Mouse (Mus musculus): Measurements from ENCODE around the gene Cdc37. TPM values are rescaled to one million over a fixed set of nuclear protein-coding genes. Genes with fewer than 3 reads are reported as not detected.

Cdc37 gene
- polyA plus RNA-seq, 1 experiment from 2014 or later, result 217 TPM

- peaks cover 55% of the 10 kb centered on the region for H3K27me3 ChIP-seq
- WGBS, result under 1% methylated on average over 78 of the region's 86 CpGs
- H3K4me3 ChIP-seq, result peak within 1 kb of the TSS; percentile 51
- H3K4me2 ChIP-seq (replicated peaks), result peak within 1 kb of the TSS; percentile 71
- peak; percentile 55 for ATAC-seq (replicated peaks)
- no peaks in the 10 kb centered on the region for H3K9me3 ChIP-seq
- no peak within 1 kb of the TSS for H3K27ac ChIP-seq (replicated peaks)
- H3K9ac ChIP-seq (replicated peaks), result peak within 1 kb of the TSS; percentile 49
- H3K36me3 ChIP-seq, result no peaks in the 10 kb centered on the region
- peaks cover 41% of the 10 kb centered on the region for H3K4me1 ChIP-seq
Measured at GRCm38 (mm10) chr9:21165041-21165951, 15.5 kb upstream of the Cdc37 start, which contains the start of gene Pde4a. Gene Pde4a, plus strand, starts transcription at chr9:21165714.

- H3K4me3 ChIP-seq, result peak overlapping the region; percentile 51
- no peak overlapping the region for H3K9ac ChIP-seq (replicated peaks)
- no peak for ATAC-seq (replicated peaks)
- H3K4me1 ChIP-seq, result peaks cover 41% of the 10 kb centered on the region
- no peak overlapping the region for H3K27ac ChIP-seq (replicated peaks)
- peaks cover 55% of the 10 kb centered on the region for H3K27me3 ChIP-seq
- WGBS, result 1% methylated on average over 26 of the region's 26 CpGs
- H3K36me3 ChIP-seq, result no peaks in the 10 kb centered on the region
- no peaks in the 10 kb centered on the region for H3K9me3 ChIP-seq
- peak overlapping the region; percentile 71 for H3K4me2 ChIP-seq (replicated peaks)
Measured at GRCm38 (mm10) chr9:21164072-21164471, 14.3 kb upstream of the Cdc37 start.

DNA sequence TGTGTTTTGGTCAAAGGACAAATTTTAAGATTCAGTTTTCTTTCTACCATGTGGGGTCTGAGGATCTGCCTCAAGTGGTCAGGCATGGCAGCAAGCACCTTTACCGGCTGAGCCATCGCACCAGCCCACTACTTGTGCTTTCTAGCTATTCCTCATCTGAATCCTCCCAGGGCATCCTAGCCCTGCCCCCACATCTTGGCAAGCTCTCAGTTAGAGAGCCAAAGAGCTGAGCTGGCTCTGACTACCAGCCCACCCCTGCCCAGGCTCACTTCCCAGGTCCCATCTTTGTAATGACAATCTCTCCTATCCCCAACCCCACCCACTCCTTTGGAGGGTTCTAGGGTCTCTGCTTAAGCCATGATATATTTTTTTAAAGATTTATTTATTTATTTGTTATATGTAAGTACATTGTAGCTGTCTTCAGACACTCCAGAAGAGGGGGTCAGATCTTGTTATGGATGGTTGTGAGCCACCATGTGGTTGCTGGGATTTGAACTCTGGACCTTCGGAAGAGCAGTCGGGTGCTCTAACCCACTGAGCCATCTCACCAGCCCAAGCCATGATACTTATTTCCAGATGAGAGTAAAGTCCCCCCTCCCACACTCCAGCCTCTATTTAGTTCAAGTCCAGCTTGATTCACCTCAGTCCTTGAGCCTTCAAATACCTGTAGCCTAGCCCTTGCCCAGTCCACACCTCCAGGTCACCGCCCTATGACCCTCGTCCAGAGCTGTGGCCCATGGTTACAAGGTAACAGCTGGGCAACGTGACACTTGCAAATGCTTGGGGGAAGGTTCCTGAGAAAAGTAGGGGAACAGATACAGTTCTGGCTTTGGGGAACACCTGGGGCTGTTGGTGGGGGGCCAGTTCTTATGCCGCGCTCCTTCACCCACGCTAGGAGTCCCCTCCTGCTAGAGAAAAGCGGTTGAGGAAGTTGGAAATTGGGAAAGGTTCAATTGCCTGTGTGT, 13.6 kb upstream of the Cdc37 start:
- Histone ChIP-seq H3K4me1 (peaks cover 36% of the 10 kb centered on the region), H3K4me3 (0 out of 2 replicates have a peak overlapping the region, but pooled peaks have one; percentile 51), H3K27me3 (peaks cover 55% of the 10 kb centered on the region), H3K27ac (replicated peaks) (no peak overlapping the region), H3K4me2 (replicated peaks) (no peak overlapping the region), H3K9ac (replicated peaks) (no peak overlapping the region), H3K36me3 (no peaks in the 10 kb centered on the region), H3K9me3 (no peaks in the 10 kb centered on the region)
- ATAC-seq (replicated peaks), result no peak
- WGBS, result 31% methylated on average over 11 of the region's 11 CpGs

GRCm38 (mm10) chr9:21161209-21161909, 11.6 kb upstream of the Cdc37 start:
- Histone ChIP-seq H3K4me1 (peaks cover 25% of the 10 kb centered on the region), H3K9ac (replicated peaks) (peak overlapping the region; percentile 62), H3K27me3 (peaks cover 43% of the 10 kb centered on the region), H3K4me3 (peak overlapping the region; percentile 57), H3K27ac (replicated peaks) (no peak overlapping the region; the same call in none of the 2 replicates), H3K4me2 (replicated peaks) (peak overlapping the region; percentile 72), H3K9me3 (no peaks in the 10 kb centered on the region), H3K36me3 (no peaks in the 10 kb centered on the region)
- 1% methylated on average over 52 of the region's 52 CpGs for WGBS
- peak; percentile 64 for ATAC-seq (replicated peaks)

- Histone ChIP-seq H3K9me3 (no peaks in the 10 kb centered on the region), H3K4me2 (replicated peaks) (no peak overlapping the region), H3K36me3 (no peaks in the 10 kb centered on the region), H3K27ac (replicated peaks) (no peak overlapping the region), H3K4me1 (peaks cover 14% of the 10 kb centered on the region), H3K9ac (replicated peaks) (no peak overlapping the region), H3K27me3 (peaks cover 6% of the 10 kb centered on the region; the same call in 1 of the 2 replicates), H3K4me3 (no peak overlapping the region)
- 84% methylated on average over 3 of the region's 3 CpGs for WGBS
- ATAC-seq (replicated peaks), result no peak
Measured at GRCm38 (mm10) chr9:21154787-21155186, 5.0 kb upstream of the Cdc37 start.

- Histone ChIP-seq H3K27me3 (peaks cover 6% of the 10 kb centered on the region; the same call in 1 of the 2 replicates), H3K4me3 (no peak overlapping the region), H3K36me3 (no peaks in the 10 kb centered on the region), H3K4me2 (replicated peaks) (peak overlapping the region; percentile 38), H3K9me3 (no peaks in the 10 kb centered on the region), H3K27ac (replicated peaks) (no peak overlapping the region), H3K4me1 (peaks cover 19% of the 10 kb centered on the region), H3K9ac (replicated peaks) (no peak overlapping the region)
- WGBS, result 23% methylated on average over 5 of the region's 5 CpGs
- ATAC-seq (replicated peaks), result no peak
Measured at GRCm38 (mm10) chr9:21153833-21154232, 4.1 kb upstream of the Cdc37 start.

DNA sequence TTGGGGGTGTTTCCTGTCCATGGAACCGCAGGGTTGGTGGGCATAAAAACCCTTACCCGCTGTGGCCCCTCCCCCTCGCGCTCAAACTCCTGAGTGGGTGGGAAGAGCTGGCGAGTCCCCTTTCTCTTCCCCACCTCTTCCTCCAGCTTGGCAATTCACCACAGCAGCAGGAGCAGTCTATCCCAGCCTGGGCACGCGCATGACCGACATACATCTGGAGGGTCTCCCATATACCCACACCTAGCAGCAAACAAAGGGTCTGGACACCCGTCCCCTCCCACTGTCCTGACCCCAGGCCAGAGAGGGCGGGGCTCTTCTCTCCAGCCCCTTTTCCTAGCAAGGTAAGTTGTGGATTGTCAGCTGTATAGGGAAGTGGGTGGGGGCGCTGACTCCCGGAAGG, 3.5 kb upstream of the Cdc37 start:
- no peak for ATAC-seq (replicated peaks)
- H3K9ac ChIP-seq (replicated peaks), result no peak overlapping the region
- H3K4me3 ChIP-seq, result peak overlapping the region; percentile 14; the same call in 1 of the 2 replicates
- H3K27me3 ChIP-seq, result peaks cover 6% of the 10 kb centered on the region; the same call in 1 of the 2 replicates
- H3K27ac ChIP-seq (replicated peaks), result no peak overlapping the region
- H3K9me3 ChIP-seq, result no peaks in the 10 kb centered on the region
- peak overlapping the region; percentile 38 for H3K4me2 ChIP-seq (replicated peaks)
- WGBS, result 4% methylated on average over 12 of the region's 12 CpGs
- no peaks in the 10 kb centered on the region for H3K36me3 ChIP-seq
- peaks cover 24% of the 10 kb centered on the region for H3K4me1 ChIP-seq

DNA sequence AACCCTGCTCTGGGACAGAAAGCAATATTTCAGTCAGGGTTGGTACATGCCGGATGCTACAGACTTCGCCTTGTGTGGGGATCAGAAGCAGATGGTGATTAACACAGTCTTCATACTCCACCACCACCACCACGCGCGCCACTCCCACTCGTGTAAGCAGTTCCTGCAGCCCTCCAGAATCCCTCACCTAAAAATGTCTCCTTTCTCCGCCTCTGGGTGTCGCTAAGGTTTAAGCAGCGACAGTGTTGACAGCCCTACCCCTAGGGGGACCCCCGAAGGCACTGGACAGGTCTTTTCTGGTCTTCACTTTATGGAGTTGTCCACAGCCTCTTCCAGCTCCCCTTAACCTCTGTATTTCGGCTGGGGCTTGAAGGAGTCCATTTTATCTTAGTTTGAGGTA, 2.9 kb upstream of the Cdc37 start:
- peak overlapping the region; percentile 38 for H3K4me2 ChIP-seq (replicated peaks)
- no peak overlapping the region for H3K9ac ChIP-seq (replicated peaks)
- no peaks in the 10 kb centered on the region for H3K36me3 ChIP-seq
- no peak overlapping the region for H3K27ac ChIP-seq (replicated peaks)
- H3K4me1 ChIP-seq, result peaks cover 30% of the 10 kb centered on the region
- no peak overlapping the region for H3K4me3 ChIP-seq
- no peak for ATAC-seq (replicated peaks)
- peaks cover 6% of the 10 kb centered on the region; the same call in 1 of the 2 replicates for H3K27me3 ChIP-seq
- no peaks in the 10 kb centered on the region for H3K9me3 ChIP-seq
- WGBS, result under 1% methylated on average over 11 of the region's 11 CpGs

GRCm38 (mm10) chr9:21149077-21149653, 617 bp downstream of the Cdc37 start:
- no peak for ATAC-seq (replicated peaks)
- peaks cover 6% of the 10 kb centered on the region; the same call in 1 of the 2 replicates for H3K27me3 ChIP-seq
- no peaks in the 10 kb centered on the region for H3K9me3 ChIP-seq
- H3K36me3 ChIP-seq, result peaks cover 5% of the 10 kb centered on the region; the same call in 1 of the 2 replicates
- H3K27ac ChIP-seq (replicated peaks), result no peak overlapping the region
- peak overlapping the region; percentile 68 for H3K4me3 ChIP-seq
- H3K4me1 ChIP-seq, result peaks cover 48% of the 10 kb centered on the region
- peak overlapping the region; percentile 80 for H3K9ac ChIP-seq (replicated peaks)
- peak overlapping the region; percentile 77 for H3K4me2 ChIP-seq (replicated peaks)
- WGBS, result 9% methylated on average over 8 of the region's 8 CpGs

GRCm38 (mm10) chr9:21148427-21148826, 1.4 kb downstream of the Cdc37 start:
- H3K4me2 ChIP-seq (replicated peaks), result peak overlapping the region; percentile 77
- H3K9ac ChIP-seq (replicated peaks), result no peak overlapping the region; the same call in 1 of the 2 replicates
- no peak for ATAC-seq (replicated peaks)
- H3K4me1 ChIP-seq, result peaks cover 42% of the 10 kb centered on the region
- H3K36me3 ChIP-seq, result peaks cover 11% of the 10 kb centered on the region; the same call in 1 of the 2 replicates
- no peak overlapping the region for H3K27ac ChIP-seq (replicated peaks)
- H3K9me3 ChIP-seq, result no peaks in the 10 kb centered on the region
- peak overlapping the region; percentile 68 for H3K4me3 ChIP-seq
- H3K27me3 ChIP-seq, result peaks cover 1% of the 10 kb centered on the region; the same call in 1 of the 2 replicates

GRCm38 (mm10) chr9:21146722-21147121, 3.1 kb downstream of the Cdc37 start:
- Histone ChIP-seq H3K27me3 (no peaks in the 10 kb centered on the region), H3K4me3 (no peak overlapping the region), H3K36me3 (peaks cover 28% of the 10 kb centered on the region), H3K9ac (replicated peaks) (0 out of 2 replicates have a peak overlapping the region, but pooled peaks have one; percentile 22), H3K4me1 (peaks cover 37% of the 10 kb centered on the region), H3K9me3 (no peaks in the 10 kb centered on the region), H3K4me2 (replicated peaks) (peak overlapping the region; percentile 6; the same call in 1 of the 2 replicates), H3K27ac (replicated peaks) (no peak overlapping the region)
- WGBS, result 50% methylated on average over 10 of the region's 10 CpGs
- no peak for ATAC-seq (replicated peaks)
